Mouse (Mus musculus): ENCODE data around the gene Tle6. TPM values are rescaled to one million over a fixed set of nuclear protein-coding genes. Genes with fewer than 3 reads are reported as not detected.

The Tle6 gene
- polyA plus RNA-seq, 1 experiment: 8.6 TPM

DNA sequence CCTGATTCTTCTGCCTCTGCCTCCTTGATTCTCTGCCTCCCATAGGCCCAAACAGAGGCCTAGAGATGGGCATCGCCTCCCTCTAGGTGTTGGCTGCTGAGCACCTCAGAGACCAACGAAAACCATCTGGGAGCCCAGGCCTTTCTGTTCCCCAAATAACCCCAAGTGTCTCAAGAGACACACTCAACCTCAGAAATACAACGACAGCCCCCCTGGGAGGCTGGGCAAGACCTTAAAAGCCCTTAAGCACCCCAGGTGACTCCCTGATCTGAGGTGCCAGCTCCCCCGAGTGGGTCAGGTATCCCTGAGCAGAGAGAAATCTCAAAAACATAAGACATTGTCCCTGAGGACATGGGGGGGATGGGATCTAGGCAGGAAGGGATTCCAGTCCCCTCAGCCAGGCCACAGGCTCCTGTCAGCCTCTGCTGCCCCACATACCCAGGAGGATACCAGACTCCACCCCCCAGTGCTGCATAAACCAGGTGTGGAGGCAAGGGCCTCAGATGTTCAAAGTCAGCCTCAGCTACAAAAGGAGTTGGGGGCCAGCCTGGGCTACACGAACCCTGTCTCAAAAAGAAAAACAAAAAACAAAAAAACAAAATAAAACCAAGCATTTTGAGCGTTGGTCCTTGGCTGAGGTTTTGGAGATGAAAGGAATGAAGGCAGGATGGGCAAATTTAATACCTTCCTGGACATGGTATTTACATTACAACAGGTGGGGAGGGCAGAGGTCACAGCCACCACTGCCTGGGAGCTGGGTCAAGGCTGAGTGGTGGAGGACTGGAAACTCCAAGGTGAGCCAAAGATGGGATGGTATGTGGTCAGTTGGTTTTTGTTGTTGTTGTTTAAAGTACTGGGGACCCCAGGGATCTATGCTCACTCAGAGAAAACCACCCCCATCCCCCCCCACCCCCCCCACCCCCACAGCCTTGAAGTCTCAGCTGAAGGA is 46.8 kb downstream of the Tle6 start:
- H3ac ChIP-seq (ENCODE audit: control insufficient read depth, insufficient read length, low read depth): no peak overlapping the region
- H3K27me3 ChIP-seq (ENCODE audit: control insufficient read depth, insufficient read depth, insufficient read length): no peaks in the 10 kb centered on the region
- no peak for TF ChIP-seq CEBPB (IDR thresholded peaks at IDR 0.05; ENCODE audit: low read depth)
- TF ChIP-seq MYOD1 (IDR thresholded peaks at IDR 0.05; ENCODE audit: control insufficient read depth, insufficient read length, low read depth): no peak
- TF ChIP-seq CTCF (IDR thresholded peaks at IDR 0.05; ENCODE audit: control insufficient read depth, insufficient read depth, insufficient read length): no peak
- no peak for TF ChIP-seq USF1 (IDR thresholded peaks at IDR 0.05; ENCODE audit: low read depth)
- TF ChIP-seq MAX (IDR thresholded peaks at IDR 0.05): no peak

DNA sequence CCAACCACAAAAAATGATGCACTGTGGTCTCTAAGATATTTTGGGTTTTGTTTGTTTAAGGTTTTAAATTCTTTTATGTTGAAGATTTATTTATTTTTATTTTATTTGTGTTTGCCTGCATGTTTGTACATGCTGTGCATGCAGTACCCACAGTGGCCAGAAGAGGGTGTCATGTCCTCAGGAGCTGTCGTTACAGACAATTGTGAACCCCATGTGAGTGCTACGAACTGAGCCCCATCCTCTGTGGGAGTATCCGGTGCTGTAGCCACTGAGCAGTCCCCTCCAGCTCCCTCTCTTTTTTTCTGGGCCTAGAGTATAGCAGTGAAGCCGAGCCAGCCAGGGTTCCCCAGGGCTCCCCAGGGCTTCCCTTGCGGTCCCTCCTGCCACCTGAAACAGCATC is 47.6 kb downstream of the Tle6 start:
- H3K36me3 ChIP-seq (ENCODE audit: control insufficient read depth, insufficient read depth): no peaks in the 10 kb centered on the region
- H3K27me3 ChIP-seq (ENCODE audit: control insufficient read depth, insufficient read depth, insufficient read length): no peaks in the 10 kb centered on the region
- H3K79me3 ChIP-seq (ENCODE audit: low read depth): no peaks in the 10 kb centered on the region
- H3ac ChIP-seq (ENCODE audit: control insufficient read depth, insufficient read length, low read depth): no peak overlapping the region
- H3K79me2 ChIP-seq (ENCODE audit: control insufficient read depth, insufficient read depth): no peaks in the 10 kb centered on the region
- TF ChIP-seq MAX (IDR thresholded peaks at IDR 0.05) (no peak), USF1 (IDR thresholded peaks at IDR 0.05; ENCODE audit: low read depth) (no peak), MYOG (IDR thresholded peaks at IDR 0.05; ENCODE audit: control insufficient read depth, extremely low read depth, insufficient read length) (no peak), CTCF (IDR thresholded peaks at IDR 0.05; ENCODE audit: control insufficient read depth, insufficient read depth, insufficient read length) (no peak), MYOD1 (IDR thresholded peaks at IDR 0.05; ENCODE audit: control insufficient read depth, insufficient read length, low read depth) (no peak), FOSL1 (IDR thresholded peaks at IDR 0.05; ENCODE audit: insufficient read depth, low read length, poor library complexity, severe bottlenecking) (no peak), CEBPB (IDR thresholded peaks at IDR 0.05; ENCODE audit: low read depth) (no peak)
- no peak overlapping the region for H3K4me3 ChIP-seq (ENCODE audit: insufficient read depth, poor library complexity, severe bottlenecking)

More for the DNA sequence above, 46.8 kb downstream of the Tle6 start:
- Histone ChIP-seq H3K79me3 (ENCODE audit: low read depth) (no peaks in the 10 kb centered on the region), H3K4me3 (ENCODE audit: insufficient read depth, poor library complexity, severe bottlenecking) (no peak overlapping the region), H3K79me2 (ENCODE audit: control insufficient read depth, insufficient read depth) (no peaks in the 10 kb centered on the region), H3K36me3 (ENCODE audit: control insufficient read depth, insufficient read depth) (no peaks in the 10 kb centered on the region)

- H3K36me3 ChIP-seq (ENCODE audit: control insufficient read depth, insufficient read depth): no peaks in the 10 kb centered on the region
- TF ChIP-seq CTCF (IDR thresholded peaks at IDR 0.05; ENCODE audit: control insufficient read depth, insufficient read depth, insufficient read length) (peak; percentile 79), FOSL1 (IDR thresholded peaks at IDR 0.05; ENCODE audit: insufficient read depth, low read length, poor library complexity, severe bottlenecking) (no peak), MYOD1 (IDR thresholded peaks at IDR 0.05; ENCODE audit: control insufficient read depth, insufficient read length, low read depth) (peak; percentile 78), CEBPB (IDR thresholded peaks at IDR 0.05; ENCODE audit: low read depth) (no peak), MAX (IDR thresholded peaks at IDR 0.05) (peak; percentile 66), USF1 (IDR thresholded peaks at IDR 0.05; ENCODE audit: low read depth) (no peak), MYOG (IDR thresholded peaks at IDR 0.05; ENCODE audit: control insufficient read depth, extremely low read depth, insufficient read length) (no peak)
- H3K27me3 ChIP-seq (ENCODE audit: control insufficient read depth, insufficient read depth, insufficient read length): no peaks in the 10 kb centered on the region
- no peaks in the 10 kb centered on the region for H3K79me2 ChIP-seq (ENCODE audit: control insufficient read depth, insufficient read depth)
- H3K79me3 ChIP-seq (ENCODE audit: low read depth): no peaks in the 10 kb centered on the region
- no peak overlapping the region for H3ac ChIP-seq (ENCODE audit: control insufficient read depth, insufficient read length, low read depth)
- no peak overlapping the region for H3K4me3 ChIP-seq (ENCODE audit: insufficient read depth, poor library complexity, severe bottlenecking)
These were observed 49.2 kb downstream of the Tle6 start for GRCm38 (mm10) chr10:81551597-81552102.

- H3K79me2 ChIP-seq (ENCODE audit: control insufficient read depth, insufficient read depth): no peaks in the 10 kb centered on the region
- H3K4me3 ChIP-seq (ENCODE audit: insufficient read depth, poor library complexity, severe bottlenecking): no peak overlapping the region
- no peak overlapping the region for H3ac ChIP-seq (ENCODE audit: control insufficient read depth, insufficient read length, low read depth)
- no peaks in the 10 kb centered on the region for H3K36me3 ChIP-seq (ENCODE audit: control insufficient read depth, insufficient read depth)
- H3K27me3 ChIP-seq (ENCODE audit: control insufficient read depth, insufficient read depth, insufficient read length): no peaks in the 10 kb centered on the region
- no peak for TF ChIP-seq CEBPB (IDR thresholded peaks at IDR 0.05; ENCODE audit: low read depth)
- no peak for TF ChIP-seq MYOD1 (IDR thresholded peaks at IDR 0.05; ENCODE audit: control insufficient read depth, insufficient read length, low read depth)
- TF ChIP-seq CTCF (IDR thresholded peaks at IDR 0.05; ENCODE audit: control insufficient read depth, insufficient read depth, insufficient read length): peak; percentile 84
- no peaks in the 10 kb centered on the region for H3K79me3 ChIP-seq (ENCODE audit: low read depth)
These were observed 50.6 kb downstream of the Tle6 start for GRCm38 (mm10) chr10:81550257-81550656.

GRCm38 (mm10) chr10:81548944-81549343 is 51.9 kb downstream of the Tle6 start:
- Histone ChIP-seq H3ac (ENCODE audit: control insufficient read depth, insufficient read length, low read depth) (no peak overlapping the region), H3K4me3 (ENCODE audit: insufficient read depth, poor library complexity, severe bottlenecking) (no peak overlapping the region), H3K79me3 (ENCODE audit: low read depth) (peaks cover 6% of the 10 kb centered on the region), H3K36me3 (ENCODE audit: control insufficient read depth, insufficient read depth) (no peaks in the 10 kb centered on the region), H3K79me2 (ENCODE audit: control insufficient read depth, insufficient read depth) (peaks cover 10% of the 10 kb centered on the region), H3K27me3 (ENCODE audit: control insufficient read depth, insufficient read depth, insufficient read length) (no peaks in the 10 kb centered on the region)
- TF ChIP-seq CEBPB (IDR thresholded peaks at IDR 0.05; ENCODE audit: low read depth) (no peak), FOSL1 (IDR thresholded peaks at IDR 0.05; ENCODE audit: insufficient read depth, low read length, poor library complexity, severe bottlenecking) (no peak), CTCF (IDR thresholded peaks at IDR 0.05; ENCODE audit: control insufficient read depth, insufficient read depth, insufficient read length) (no peak), MYOG (IDR thresholded peaks at IDR 0.05; ENCODE audit: control insufficient read depth, extremely low read depth, insufficient read length) (no peak), MYOD1 (IDR thresholded peaks at IDR 0.05; ENCODE audit: control insufficient read depth, insufficient read length, low read depth) (no peak), MAX (IDR thresholded peaks at IDR 0.05) (no peak), USF1 (IDR thresholded peaks at IDR 0.05; ENCODE audit: low read depth) (no peak)

All from C2C12 (cell line).